Mouse (Mus musculus): ENCODE measurements around the gene Syvn1.
"Not testable (repeated sequence)": the region's sequence is repeated elsewhere in the genome, so short reads cannot be mapped to it uniquely, and the experiment has no call there.

The Syvn1 gene

GRCm38 (mm10) chr19:6042293-6042692, 4.1 kb upstream of the Syvn1 start:
- DNase-seq (ENCODE audit: low read depth), result no peak

- DNase-seq (ENCODE audit: low read depth), result not testable (repeated sequence)
Observed at GRCm38 (mm10) chr19:6044102-6044501, 2.3 kb upstream of the Syvn1 start.

- no peak for DNase-seq (ENCODE audit: low read depth)
Observed at GRCm38 (mm10) chr19:6045366-6046293, 746 bp upstream of the Syvn1 start.

- no peak for DNase-seq (ENCODE audit: low read depth)
Observed at GRCm38 (mm10) chr19:6047154-6047898, 950 bp downstream of the Syvn1 start.

- DNase-seq (ENCODE audit: low read depth), result no peak
Observed at GRCm38 (mm10) chr19:6047899-6048166, 1.5 kb downstream of the Syvn1 start.

DNA sequence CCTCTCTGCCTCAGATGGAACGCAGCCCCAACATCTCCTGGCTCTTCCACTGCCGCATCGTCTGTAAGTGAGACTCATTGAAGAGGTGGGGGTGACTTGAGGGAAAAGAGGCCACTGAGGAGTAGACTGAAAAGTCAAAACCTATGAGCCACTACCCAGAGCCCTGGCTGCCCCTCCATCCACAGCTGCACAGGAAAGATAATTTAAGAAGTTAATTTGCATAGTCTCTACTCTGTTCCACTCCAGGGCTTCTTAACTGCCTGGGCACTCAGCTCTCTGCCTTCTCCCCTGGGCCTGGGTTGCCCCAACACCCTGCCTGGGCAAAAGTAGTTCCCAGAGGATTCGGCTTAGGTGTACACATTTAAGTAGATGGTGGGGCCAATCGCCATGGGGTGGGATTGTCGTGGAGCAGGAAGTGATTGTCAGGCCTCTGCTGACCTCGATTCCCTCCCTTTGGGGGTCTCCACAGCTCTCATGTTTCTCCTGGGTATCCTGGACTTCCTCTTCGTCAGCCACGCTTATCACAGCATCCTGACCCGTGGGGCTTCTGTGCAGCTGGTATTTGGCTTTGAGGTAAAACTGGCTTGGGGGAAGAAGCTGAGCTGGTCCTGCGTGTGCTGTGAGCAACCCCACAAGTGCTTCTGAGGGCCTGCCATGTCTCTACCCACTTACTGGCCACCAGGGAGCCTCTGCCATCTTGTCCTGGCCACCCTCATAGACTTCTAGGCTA, 2.5 kb downstream of the Syvn1 start:
- no peak for DNase-seq (ENCODE audit: low read depth)

DNA sequence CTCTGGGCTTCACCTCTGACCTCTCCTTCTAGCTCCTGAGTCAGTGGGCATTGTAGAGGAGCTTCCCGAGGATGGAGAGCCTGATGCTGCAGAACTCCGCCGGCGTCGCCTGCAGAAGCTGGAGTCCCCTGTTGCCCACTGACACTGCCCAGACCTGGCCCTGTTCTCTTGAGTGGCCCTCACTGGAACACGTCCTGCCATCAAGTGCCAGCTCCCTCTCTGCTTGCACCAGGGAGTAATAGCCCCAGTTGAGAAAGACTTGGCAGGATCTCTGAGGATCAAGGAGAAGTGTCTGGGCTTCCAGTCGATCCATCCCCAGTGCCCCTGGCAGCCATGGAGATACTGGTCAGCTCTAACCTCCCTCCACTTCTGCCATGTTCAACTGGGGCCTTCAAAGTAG, 6.1 kb downstream of the Syvn1 start:
- DNase-seq (ENCODE audit: low read depth), result no peak

GRCm38 (mm10) chr19:6054296-6054695, 7.9 kb downstream of the Syvn1 start:
- DNase-seq (ENCODE audit: low read depth), result no peak

DNA sequence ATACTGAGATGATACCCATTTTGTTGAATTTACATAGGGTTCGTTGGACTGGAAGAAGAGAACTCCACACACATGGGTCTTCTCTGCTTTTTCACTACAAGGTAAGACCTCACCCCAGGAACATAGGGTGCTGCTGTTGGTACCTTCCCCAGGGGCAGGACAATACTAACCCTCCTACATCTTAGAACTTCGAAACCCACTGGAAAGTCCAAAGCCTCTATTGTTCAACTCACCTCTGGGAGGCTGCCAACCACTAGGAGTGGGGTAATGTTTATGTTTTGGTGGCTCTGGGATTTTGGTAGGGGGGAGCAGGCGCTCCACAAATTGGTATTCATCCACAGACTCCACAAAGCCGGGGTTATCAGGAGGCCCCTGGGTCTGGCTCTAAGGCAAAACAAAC, 10.3 kb downstream of the Syvn1 start:
- DNase-seq (ENCODE audit: low read depth), result no peak

GRCm38 (mm10) chr19:6057313-6058096, 11.1 kb downstream of the Syvn1 start, which contains the start of the genes Mrpl49 and Fau:
TSS of gene Mrpl49 (minus strand) at chr19:6057785.
TSS of gene Fau (plus strand) at chr19:6057844.
- peak; percentile 92 for DNase-seq (ENCODE audit: low read depth)

DNA sequence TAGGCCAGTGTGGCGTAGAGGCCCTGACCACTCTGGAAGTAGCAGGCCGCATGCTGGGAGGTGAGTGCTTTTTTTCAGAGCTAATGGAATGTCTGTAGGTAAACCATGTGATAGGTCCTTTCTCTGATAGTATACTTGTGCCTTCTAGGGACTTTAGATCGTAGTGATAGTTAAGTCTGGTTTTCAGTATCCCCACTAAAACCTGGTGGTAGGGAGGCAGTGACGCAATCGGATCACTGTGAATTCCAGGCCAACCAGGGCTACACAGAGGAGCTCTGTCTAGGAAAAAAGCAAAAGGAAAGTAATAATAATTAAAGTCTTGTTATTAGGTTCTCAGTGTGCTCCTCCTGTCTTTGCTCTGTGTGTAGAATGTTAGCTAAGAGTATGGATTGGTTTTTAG, 12.1 kb downstream of the Syvn1 start:
- DNase-seq (ENCODE audit: low read depth), result no peak

DNA sequence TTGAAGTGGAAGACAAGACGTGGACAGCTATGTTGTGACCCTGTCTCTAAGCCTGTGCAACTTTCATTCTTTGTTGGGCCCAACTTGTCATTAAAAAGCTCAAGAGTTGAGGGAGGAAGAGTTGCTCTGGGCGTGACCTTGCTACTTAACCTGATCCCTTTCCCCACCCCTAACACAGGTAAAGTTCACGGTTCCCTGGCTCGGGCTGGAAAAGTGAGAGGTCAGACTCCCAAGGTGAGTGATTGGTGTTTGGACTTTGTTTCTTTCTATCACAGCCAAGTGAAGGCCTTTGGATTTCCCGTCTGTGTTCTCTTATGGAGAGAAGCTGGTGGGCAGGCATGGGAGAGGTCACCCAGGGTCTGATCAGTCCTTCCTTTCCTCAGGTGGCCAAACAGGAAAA, 12.6 kb downstream of the Syvn1 start:
- DNase-seq (ENCODE audit: low read depth), result no peak

DNA sequence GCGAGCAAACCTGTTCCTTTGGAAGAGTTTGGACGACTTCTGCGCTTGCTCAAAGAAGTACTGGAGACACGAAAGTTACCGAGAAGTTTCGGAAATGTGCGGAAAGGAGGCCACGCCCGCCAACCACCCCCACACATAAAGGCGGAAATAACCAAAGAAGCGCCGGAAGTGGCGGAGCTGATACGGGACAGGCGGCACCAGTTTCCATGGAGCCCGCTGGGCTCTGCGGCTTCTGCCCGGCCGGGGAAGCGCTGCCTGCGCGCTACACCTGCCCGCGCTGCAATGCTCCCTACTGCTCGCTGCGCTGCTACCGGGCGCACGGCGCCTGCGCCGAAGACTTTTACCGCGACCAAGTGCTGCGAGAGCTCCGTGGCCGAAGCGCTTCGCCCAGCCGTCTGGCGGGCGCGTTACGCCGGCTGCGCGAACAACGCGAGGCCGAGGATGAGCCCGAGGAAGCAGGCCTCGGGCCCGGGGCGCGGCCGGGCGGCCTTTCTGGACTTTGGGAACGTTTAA, 14.7 kb downstream of the Syvn1 start, which contains the start of gene Znhit2:
TSS of gene Znhit2 (plus strand) at position 172 of the 513 bp plus-strand sequence.
- DNase-seq (ENCODE audit: low read depth), result peak; percentile 94

DNA sequence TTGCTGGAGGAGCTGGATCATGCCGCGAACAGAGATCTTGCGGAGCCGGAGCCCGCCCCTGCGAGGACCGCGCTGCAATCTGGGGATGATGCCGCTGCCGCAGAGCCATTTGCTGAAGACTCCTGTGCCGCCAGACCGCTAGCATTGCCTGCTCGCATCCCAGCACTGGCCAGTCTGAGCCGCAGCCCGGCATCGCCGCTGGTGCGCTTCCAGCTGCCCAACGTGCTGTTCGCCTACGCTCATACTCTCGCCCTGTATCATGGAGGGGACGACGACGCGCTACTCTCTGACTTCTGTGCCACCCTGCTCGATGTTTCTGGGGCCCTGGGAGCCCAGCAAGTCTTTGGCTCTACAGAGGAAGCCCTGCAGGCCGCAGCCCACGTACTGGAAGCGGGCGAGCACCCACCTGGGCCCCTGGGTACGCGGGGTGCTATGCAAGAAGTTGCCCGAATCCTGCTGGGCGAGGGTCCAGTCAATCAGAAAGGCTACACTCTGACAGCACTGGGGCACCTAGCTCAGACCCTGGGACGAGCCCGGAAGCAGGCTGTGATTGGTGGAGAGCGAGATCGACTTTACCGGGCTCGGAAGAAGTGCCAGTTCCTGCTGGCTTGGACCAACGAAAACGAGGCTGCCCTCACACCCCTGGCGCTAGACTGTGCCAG, 15.4 kb downstream of the Syvn1 start:
- DNase-seq (ENCODE audit: low read depth), result no peak

DNA sequence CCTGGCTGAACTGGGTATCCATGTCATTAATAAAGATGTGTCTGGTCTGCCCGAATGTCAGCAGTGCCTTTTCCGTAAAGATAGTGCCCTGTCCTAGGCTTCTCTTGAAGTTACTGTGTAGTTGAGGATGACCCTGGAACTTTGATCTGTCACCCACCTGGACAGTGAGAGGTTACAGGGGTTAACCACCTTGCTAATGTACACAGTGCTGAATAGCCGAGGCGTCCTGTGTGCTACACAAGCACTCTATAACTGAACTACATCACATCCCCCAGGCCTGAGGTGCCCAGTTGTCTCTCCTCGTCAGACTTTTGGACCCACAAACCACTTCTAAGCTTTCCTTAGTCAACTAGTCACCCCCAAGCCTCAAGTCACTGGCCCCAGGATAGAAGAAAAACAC, 16.0 kb downstream of the Syvn1 start:
- no peak for DNase-seq (ENCODE audit: low read depth)

- no peak for DNase-seq (ENCODE audit: low read depth)
Observed at GRCm38 (mm10) chr19:6063081-6063480, 16.7 kb downstream of the Syvn1 start.

DNA sequence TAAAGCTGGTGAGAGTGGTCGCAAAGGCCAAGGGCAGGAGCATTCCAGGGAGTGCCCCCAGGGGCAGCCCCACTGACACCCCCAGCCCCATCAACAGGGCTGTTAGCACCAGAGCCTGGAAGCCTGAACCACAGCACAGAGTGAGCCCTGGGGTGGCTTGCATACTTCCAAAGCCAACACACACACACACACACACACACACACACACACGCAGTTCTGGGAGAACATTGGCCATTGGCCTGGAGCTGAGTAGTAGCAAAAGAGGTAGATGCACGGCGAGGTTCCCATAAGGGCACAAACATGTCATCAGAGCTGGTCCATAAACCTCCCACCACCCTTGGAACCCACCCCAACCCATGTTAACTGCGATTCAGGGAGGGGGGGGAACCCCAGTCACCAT, 20.2 kb downstream of the Syvn1 start:
- DNase-seq (ENCODE audit: low read depth), result no peak

DNA sequence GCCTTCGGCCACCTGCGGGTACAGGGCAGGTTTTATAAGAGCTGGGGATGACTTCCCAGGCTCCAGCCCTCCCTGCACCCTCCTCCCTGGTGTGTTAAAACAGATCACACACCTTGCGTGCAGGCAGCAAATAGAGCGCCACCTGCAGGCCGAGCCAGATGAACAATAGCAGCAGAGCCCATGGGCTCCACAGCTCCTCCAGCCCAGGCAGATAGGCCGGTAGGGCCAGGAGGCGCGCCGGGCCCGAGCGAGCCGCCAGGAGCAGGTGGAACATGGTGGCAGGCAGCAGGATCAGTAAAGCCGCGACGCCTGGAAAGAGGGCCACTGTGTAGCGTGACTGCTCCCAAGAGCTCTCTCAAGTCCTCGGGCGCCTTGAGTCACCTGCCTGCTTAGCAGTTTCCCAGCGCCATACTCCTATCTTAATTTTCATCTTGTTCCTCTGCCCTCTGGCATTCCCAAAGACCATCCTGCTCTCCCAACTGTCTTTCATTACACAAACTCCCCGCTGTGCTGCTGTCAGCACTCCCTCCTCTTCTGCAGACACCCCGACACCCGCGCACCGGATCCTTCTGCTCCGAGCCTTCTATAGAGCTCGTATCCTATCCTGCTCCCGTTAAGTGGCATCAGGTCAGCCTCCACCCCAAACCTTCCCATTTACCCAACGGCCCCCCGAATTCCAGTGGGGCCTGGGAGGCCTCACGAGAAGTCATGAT, 20.8 kb downstream of the Syvn1 start:
- DNase-seq (ENCODE audit: low read depth), result peak; percentile 83

GRCm38 (mm10) chr19:6067724-6068415, 21.5 kb downstream of the Syvn1 start, which contains the start of gene Tm7sf2:
TSS of gene Tm7sf2 (minus strand) at chr19:6068373.
- peak; percentile 93 for DNase-seq (ENCODE audit: low read depth)

DNA sequence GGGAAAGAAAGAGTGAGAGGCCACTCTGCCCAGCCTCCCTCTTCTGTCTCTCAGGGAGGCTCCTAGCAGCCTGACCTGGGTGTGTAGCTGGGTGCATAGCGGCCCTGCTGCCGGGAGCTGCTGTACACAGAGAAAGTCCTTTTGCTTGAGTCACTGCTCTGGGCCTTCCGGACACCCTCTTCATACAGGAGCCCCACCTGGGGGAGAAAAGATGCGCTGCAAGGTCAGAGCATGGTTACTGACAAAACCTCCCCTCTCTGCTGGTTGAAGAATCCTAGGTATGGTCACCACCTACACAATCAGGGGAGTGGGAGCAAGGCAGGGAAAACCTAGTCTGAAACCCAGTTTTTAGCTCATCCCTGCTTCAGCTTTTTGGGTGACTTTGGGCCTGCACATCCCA, 22.6 kb downstream of the Syvn1 start:
- DNase-seq (ENCODE audit: low read depth), result no peak

All from c-Kit-positive CD71-positive TER-119-negative erythroid progenitor cells, embryonic 14.5 days (primary cell).